Mouse (Mus musculus) hindbrain, embryonic 10.5 days (tissue): Measurements from ENCODE around the gene Mfn2. TPM values are rescaled to one million over a fixed set of nuclear protein-coding genes. Genes with fewer than 3 reads are reported as not detected.
"Not testable (repeated sequence)": the region's sequence is repeated elsewhere in the genome, so short reads cannot be mapped to it uniquely, and the experiment has no call there.

Source experiments
- DNase-seq: peaks from one replicate; pipeline ENCODE4 v3.0.0-alpha.2; 2017; ENCODE audit warnings: low spot score
- H3K27ac ChIP-seq: fragments of 300-500 bp; sonication (generic); 2 replicates; pipeline ENCODE4 v1.5.1; 2016; ENCODE audit warnings: mild to moderate bottlenecking, moderate library complexity
- H3K27me3 ChIP-seq: fragments of 300-500 bp; sonication (generic); 2 replicates; pipeline ENCODE4 v1.6.1; 2016; ENCODE audit warnings: mild to moderate bottlenecking; ENCODE audit not compliant: poor library complexity, insufficient read depth, severe bottlenecking
- H3K36me3 ChIP-seq: fragments of 300-500 bp; sonication (generic); 2 replicates; pipeline ENCODE4 v1.6.1; 2016; ENCODE audit warnings: mild to moderate bottlenecking, moderate library complexity
- H3K4me1 ChIP-seq: fragments of 300-500 bp; sonication (generic); replicated peaks from 2 replicates; pipeline ENCODE4 v1.6.1; 2016; ENCODE audit warnings: mild to moderate bottlenecking
- H3K4me3 ChIP-seq: fragments of 300-500 bp; sonication (generic); 2 replicates; pipeline ENCODE4 v1.5.1; 2016; ENCODE audit warnings: mild to moderate bottlenecking, moderate library complexity
- H3K9me3 ChIP-seq: fragments of 300-500 bp; sonication (generic); 2 replicates; pipeline ENCODE4 v1.6.1; 2016; ENCODE audit warnings: mild to moderate bottlenecking, moderate library complexity
- WGBS: fragments of 180-500 bp; shearing (Covaris S2); methylation state at CpG from one replicate; pipeline ENCODE4 v1.1.7; 2016; 5-methylcytosine and 5-hydroxymethylcytosine counted together
- polyA plus RNA-seq: library from polyadenylated mRNA; unstranded; fragments of >200 nt; fragmentation: Nextera tagmentation; extraction: Ambion mirVana; gene quantifications from 2 replicates; pipeline ENCODE4 v1.2.1, GENCODE M21; 2016

Gene Mfn2
- polyA plus RNA-seq, 1 experiment from 2014 or later: 52.4 TPM

- Histone ChIP-seq H3K27me3 (no peaks in the 10 kb centered on the region), H3K4me1 (peaks cover 5% of the 10 kb centered on the region; the same call in 1 of the 2 replicates), H3K4me3 (no peak overlapping the region), H3K27ac (no peak overlapping the region), H3K36me3 (peaks cover 97% of the 10 kb centered on the region), H3K9me3 (no peaks in the 10 kb centered on the region)
- 56% methylated on average over 5 of the region's 5 CpGs for WGBS
- no peak for DNase-seq
Measured at GRCm38 (mm10) chr4:147879865-147880264, 24.6 kb downstream of the Mfn2 start.

- H3K36me3 ChIP-seq: peaks cover 97% of the 10 kb centered on the region
- peaks cover 5% of the 10 kb centered on the region; the same call in 1 of the 2 replicates for H3K4me1 ChIP-seq
- no peak overlapping the region for H3K27ac ChIP-seq
- no peak overlapping the region for H3K4me3 ChIP-seq
- no peak for DNase-seq
- no peaks in the 10 kb centered on the region for H3K9me3 ChIP-seq
- WGBS: 72% methylated on average over 2 of the region's 2 CpGs
- H3K27me3 ChIP-seq: no peaks in the 10 kb centered on the region
Measured at GRCm38 (mm10) chr4:147879456-147879855, 25.0 kb downstream of the Mfn2 start.

GRCm38 (mm10) chr4:147878537-147878936, 26.0 kb downstream of the Mfn2 start:
- Histone ChIP-seq H3K27me3 (no peaks in the 10 kb centered on the region), H3K27ac (no peak overlapping the region), H3K4me1 (peaks cover 5% of the 10 kb centered on the region; the same call in 1 of the 2 replicates), H3K9me3 (no peaks in the 10 kb centered on the region), H3K36me3 (peaks cover 97% of the 10 kb centered on the region), H3K4me3 (no peak overlapping the region)
- no peak for DNase-seq
- 92% methylated on average over 9 of the region's 9 CpGs for WGBS

- DNase-seq: no peak
- Histone ChIP-seq H3K9me3 (0 out of 2 replicates have a peak, but pooled peaks cover 2% of the 10 kb centered on the region), H3K27me3 (no peaks in the 10 kb centered on the region), H3K4me3 (no peak overlapping the region), H3K4me1 (peaks cover 5% of the 10 kb centered on the region; the same call in 1 of the 2 replicates), H3K27ac (no peak overlapping the region), H3K36me3 (peaks cover 97% of the 10 kb centered on the region)
- 93% methylated on average over 4 of the region's 4 CpGs for WGBS
Measured at GRCm38 (mm10) chr4:147875852-147876575, 28.5 kb downstream of the Mfn2 start.

- 20% methylated on average over 5 of the region's 5 CpGs for WGBS
- no peaks in the 10 kb centered on the region for H3K27me3 ChIP-seq
- peaks cover 65% of the 10 kb centered on the region for H3K36me3 ChIP-seq
- no peak for DNase-seq
- H3K9me3 ChIP-seq: 0 out of 2 replicates have a peak, but pooled peaks cover 3% of the 10 kb centered on the region
- peaks cover 28% of the 10 kb centered on the region for H3K4me1 ChIP-seq
- peak overlapping the region; percentile 85 for H3K27ac ChIP-seq
- peak overlapping the region; percentile 79 for H3K4me3 ChIP-seq
Measured at GRCm38 (mm10) chr4:147869238-147869637, 35.3 kb downstream of the Mfn2 start.

- Histone ChIP-seq H3K4me1 (peaks cover 28% of the 10 kb centered on the region), H3K27me3 (no peaks in the 10 kb centered on the region), H3K27ac (peak within 1 kb of the TSS; percentile 91), H3K9me3 (0 out of 2 replicates have a peak, but pooled peaks cover 3% of the 10 kb centered on the region), H3K36me3 (peaks cover 64% of the 10 kb centered on the region), H3K4me3 (peak within 1 kb of the TSS; percentile 79)
- WGBS: under 1% methylated on average over 30 of the region's 30 CpGs
- DNase-seq: peak; percentile 95
Measured at GRCm38 (mm10) chr4:147868450-147869031, 36.0 kb downstream of the Mfn2 start, which contains the start of the genes Miip and Fv1. Gene Miip, minus strand, starts transcription at chr4:147868816. Gene Fv1, plus strand, starts transcription at chr4:147868979.

- peak overlapping the region; percentile 91 for H3K27ac ChIP-seq
- H3K4me1 ChIP-seq: peaks cover 28% of the 10 kb centered on the region
- H3K4me3 ChIP-seq: peak overlapping the region; percentile 79
- H3K36me3 ChIP-seq: peaks cover 64% of the 10 kb centered on the region
- no peaks in the 10 kb centered on the region for H3K27me3 ChIP-seq
- 6% methylated on average over 22 of the region's 22 CpGs for WGBS
- no peak for DNase-seq
- 0 out of 2 replicates have a peak, but pooled peaks cover 3% of the 10 kb centered on the region for H3K9me3 ChIP-seq
Measured at GRCm38 (mm10) chr4:147867563-147868449, 36.7 kb downstream of the Mfn2 start.

GRCm38 (mm10) chr4:147866793-147867192, 37.7 kb downstream of the Mfn2 start:
- Histone ChIP-seq H3K4me3 (peak overlapping the region; percentile 79; the same call in 1 of the 2 replicates), H3K36me3 (peaks cover 64% of the 10 kb centered on the region), H3K4me1 (peaks cover 28% of the 10 kb centered on the region)
- not testable (repeated sequence) for H3K27me3 ChIP-seq, H3K27ac ChIP-seq, DNase-seq, H3K9me3 ChIP-seq
- 49% methylated on average over 3 of the region's 3 CpGs for WGBS

- H3K27ac ChIP-seq: no peak overlapping the region
- peaks cover 64% of the 10 kb centered on the region for H3K36me3 ChIP-seq
- no peak for DNase-seq
- H3K27me3 ChIP-seq: no peaks in the 10 kb centered on the region
- peaks cover 28% of the 10 kb centered on the region for H3K4me1 ChIP-seq
- 0 out of 2 replicates have a peak, but pooled peaks cover 1% of the 10 kb centered on the region for H3K9me3 ChIP-seq
- 96% methylated on average over 9 of the region's 9 CpGs for WGBS
- no peak overlapping the region for H3K4me3 ChIP-seq
Measured at GRCm38 (mm10) chr4:147866056-147866455, 38.4 kb downstream of the Mfn2 start.

GRCm38 (mm10) chr4:147865651-147866050, 38.9 kb downstream of the Mfn2 start:
- no peaks in the 10 kb centered on the region for H3K9me3 ChIP-seq
- H3K4me3 ChIP-seq: no peak overlapping the region
- WGBS: 96% methylated on average over 6 of the region's 6 CpGs
- peaks cover 28% of the 10 kb centered on the region for H3K4me1 ChIP-seq
- no peak overlapping the region for H3K27ac ChIP-seq
- peaks cover 64% of the 10 kb centered on the region for H3K36me3 ChIP-seq
- no peak for DNase-seq
- H3K27me3 ChIP-seq: no peaks in the 10 kb centered on the region

- no peak overlapping the region for H3K27ac ChIP-seq
- WGBS: 89% methylated on average over 3 of the region's 3 CpGs
- peaks cover 5% of the 10 kb centered on the region for H3K4me1 ChIP-seq
- peaks cover 68% of the 10 kb centered on the region for H3K36me3 ChIP-seq
- H3K27me3 ChIP-seq: no peaks in the 10 kb centered on the region
- no peak overlapping the region for H3K4me3 ChIP-seq
- no peak for DNase-seq
- H3K9me3 ChIP-seq: no peaks in the 10 kb centered on the region
Measured at GRCm38 (mm10) chr4:147862051-147862450, 42.5 kb downstream of the Mfn2 start.

GRCm38 (mm10) chr4:147850776-147851175, 53.7 kb downstream of the Mfn2 start:
- 79% methylated on average over 2 of the region's 2 CpGs for WGBS
- no peaks in the 10 kb centered on the region for H3K27me3 ChIP-seq
- peaks cover 13% of the 10 kb centered on the region for H3K4me1 ChIP-seq
- no peak for DNase-seq
- H3K27ac ChIP-seq: no peak overlapping the region
- H3K4me3 ChIP-seq: no peak overlapping the region
- no peaks in the 10 kb centered on the region for H3K9me3 ChIP-seq
- H3K36me3 ChIP-seq: peaks cover 3% of the 10 kb centered on the region; the same call in 1 of the 2 replicates
